Mouse (Mus musculus) midbrain, embryonic 13.5 days (tissue): ENCODE measurements around the gene Mtrex. TPM values are rescaled to one million over a fixed set of nuclear protein-coding genes. Genes with fewer than 3 reads are reported as not detected.

ENCODE experiments used
- ATAC-seq: fragments of 200-750 bp; cut with Nextera tagmentation; 2 replicates; pipeline ENCODE4 v1.8.0; 2017; ENCODE audit warnings: mild to moderate bottlenecking, moderate TSS enrichment, moderate library complexity
- H3K27ac ChIP-seq: fragments of 300-500 bp; sonication (generic); 2 replicates; pipeline ENCODE4 v1.5.1; 2015; ENCODE audit warnings: inconsistent platforms, mild to moderate bottlenecking, moderate library complexity
- H3K27me3 ChIP-seq: fragments of 300-500 bp; sonication (generic); 2 replicates; pipeline ENCODE4 v1.6.1; 2015; ENCODE audit warnings: mild to moderate bottlenecking, inconsistent platforms
- H3K36me3 ChIP-seq: fragments of 300-500 bp; sonication (generic); 2 replicates; pipeline ENCODE4 v1.6.1; 2015; ENCODE audit warnings: mild to moderate bottlenecking, inconsistent platforms
- H3K4me1 ChIP-seq: fragments of 300-500 bp; sonication (generic); replicated peaks from 2 replicates; pipeline ENCODE4 v1.6.1; 2015; ENCODE audit warnings: inconsistent platforms
- H3K4me2 ChIP-seq: fragments of 300-500 bp; sonication (generic); replicated peaks from 2 replicates; pipeline ENCODE4 v1.6.1; 2015; ENCODE audit warnings: moderate library complexity, mild to moderate bottlenecking, inconsistent platforms
- H3K4me3 ChIP-seq: fragments of 300-500 bp; sonication (generic); replicated peaks from 2 replicates; pipeline ENCODE4 v1.5.1; 2015; ENCODE audit warnings: mild to moderate bottlenecking, inconsistent platforms
- H3K9ac ChIP-seq: fragments of 300-500 bp; sonication (generic); replicated peaks from 2 replicates; pipeline ENCODE4 v1.6.1; 2015; ENCODE audit warnings: mild to moderate bottlenecking, inconsistent platforms
- H3K9me3 ChIP-seq: fragments of 300-500 bp; sonication (generic); 2 replicates; pipeline ENCODE4 v1.6.1; 2016; ENCODE audit warnings: mild to moderate bottlenecking, inconsistent platforms
- WGBS: fragments of 180-500 bp; shearing (Covaris S2); methylation state at CpG from one replicate; pipeline ENCODE4 v1.1.7; 2015; 5-methylcytosine and 5-hydroxymethylcytosine counted together
- polyA plus RNA-seq: library from polyadenylated mRNA; unstranded; fragments of >200 nt; fragmentation: Nextera tagmentation; extraction: Ambion mirVana; gene quantifications from 2 replicates; pipeline ENCODE4 v1.2.1, GENCODE M21; 2015

The Mtrex gene
- polyA plus RNA-seq, 1 experiment from 2014 or later: 73.2 TPM

GRCm38 (mm10) chr13:112822413-112822812 lies 104.8 kb downstream of the Mtrex start:
- no peaks in the 10 kb centered on the region for H3K9me3 ChIP-seq
- H3K27ac ChIP-seq: no peak overlapping the region
- H3K4me1 ChIP-seq: no peaks in the 10 kb centered on the region
- H3K27me3 ChIP-seq: no peaks in the 10 kb centered on the region
- ATAC-seq: no peak
- 78% methylated on average over 3 of the region's 3 CpGs for WGBS
- no peak overlapping the region for H3K4me2 ChIP-seq
- no peak overlapping the region for H3K9ac ChIP-seq
- H3K4me3 ChIP-seq: no peak overlapping the region
- no peaks in the 10 kb centered on the region for H3K36me3 ChIP-seq

- Histone ChIP-seq H3K4me1 (no peaks in the 10 kb centered on the region), H3K36me3 (no peaks in the 10 kb centered on the region), H3K9me3 (no peaks in the 10 kb centered on the region), H3K4me3 (no peak overlapping the region), H3K9ac (no peak overlapping the region), H3K27me3 (no peaks in the 10 kb centered on the region), H3K4me2 (no peak overlapping the region), H3K27ac (no peak overlapping the region)
- 94% methylated on average over 3 of the region's 3 CpGs for WGBS
- no peak for ATAC-seq
These were observed 109.1 kb downstream of the Mtrex start for GRCm38 (mm10) chr13:112818125-112818524.

Other genes starting within 250 kb of the Mtrex start
- gene Plpp1, start 126.6 kb downstream of the Mtrex start, polyA plus RNA-seq: 35.3 and 39.6 TPM in 2 replicates
- 32.1 and 33.2 TPM in 2 replicates for gene Dhx29, start 56 bp upstream of the Mtrex start, polyA plus RNA-seq
- 0.66 and 2.4 TPM in 2 replicates for gene Ccno, start 60.4 kb upstream of the Mtrex start, polyA plus RNA-seq
- gene Mcidas, start 66.4 kb upstream of the Mtrex start, polyA plus RNA-seq: 0.35 and 0.89 TPM in 2 replicates
- gene Cdc20b, start 107.7 kb upstream of the Mtrex start, polyA plus RNA-seq: 0.35 and 0.50 TPM in 2 replicates
- gene Gpx8, start 119.0 kb upstream of the Mtrex start, polyA plus RNA-seq: 65.2 and 68.5 TPM in 2 replicates
- gene Gzma, start 173.6 kb upstream of the Mtrex start, polyA plus RNA-seq: not detected in 2 replicates